Mouse (Mus musculus) lung, postnatal 4 days (tissue): ENCODE data around the gene Evi5.

ENCODE experiments used
- DNase-seq, 2 experiments: peaks; one replicate each; pipeline ENCODE4 v3.0.0; 2021

The Evi5 gene

DNA sequence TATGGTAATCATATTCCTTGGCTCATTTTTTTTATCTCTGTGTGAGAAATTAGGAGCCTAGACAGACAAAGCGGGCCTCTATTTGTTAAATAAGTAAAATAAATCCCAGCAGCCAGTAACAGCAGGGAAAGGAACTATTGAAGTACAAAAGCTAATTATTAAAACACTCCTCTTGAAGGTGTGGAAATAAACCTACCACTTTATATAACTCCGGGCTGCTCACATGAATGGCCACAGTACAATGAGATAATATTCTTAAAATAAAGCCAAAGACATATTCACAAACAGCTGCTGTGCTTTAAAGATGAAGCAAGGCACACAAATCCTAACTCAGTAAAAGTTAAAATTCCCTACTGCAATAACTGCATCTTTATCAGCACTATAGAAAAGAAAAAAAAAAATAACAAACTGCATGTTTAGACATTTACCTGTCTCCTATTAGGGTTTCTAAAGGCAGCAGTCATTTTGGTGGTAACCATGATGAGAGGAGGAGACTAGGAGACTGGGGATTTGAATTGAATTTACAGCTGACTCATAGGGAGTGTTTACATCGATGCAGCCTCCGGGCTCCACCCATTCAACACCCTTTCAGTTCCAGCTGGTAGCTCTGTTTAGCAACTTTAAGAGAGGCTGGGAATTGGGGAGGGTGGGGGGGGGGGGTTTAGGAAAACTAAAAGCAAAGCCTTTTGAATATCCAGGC is at the start of gene Evi5:
Gene Evi5 (minus strand): TSS at position 547 of the 700 bp plus-strand sequence.
- DNase-seq: no peak

DNA sequence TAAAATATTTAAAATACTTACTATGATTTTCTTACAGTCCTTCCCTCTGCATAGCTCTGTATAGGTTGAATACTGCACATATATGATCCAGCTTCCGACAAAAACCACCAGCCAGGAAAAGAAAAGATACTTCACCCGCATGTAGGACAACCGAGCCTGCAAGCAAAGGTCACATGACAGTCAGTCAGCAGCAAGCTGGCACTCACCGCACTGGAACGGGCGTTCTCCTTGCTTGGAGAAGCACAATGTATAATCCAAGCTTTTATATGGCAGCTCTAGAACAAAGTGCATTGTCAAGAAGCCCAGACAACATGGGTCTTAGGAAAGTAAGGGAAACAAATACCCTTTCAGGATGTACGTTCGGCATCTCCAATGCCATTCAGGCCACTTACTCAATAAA is 49.7 kb upstream of the Evi5 start:
- DNase-seq: no peak

DNA sequence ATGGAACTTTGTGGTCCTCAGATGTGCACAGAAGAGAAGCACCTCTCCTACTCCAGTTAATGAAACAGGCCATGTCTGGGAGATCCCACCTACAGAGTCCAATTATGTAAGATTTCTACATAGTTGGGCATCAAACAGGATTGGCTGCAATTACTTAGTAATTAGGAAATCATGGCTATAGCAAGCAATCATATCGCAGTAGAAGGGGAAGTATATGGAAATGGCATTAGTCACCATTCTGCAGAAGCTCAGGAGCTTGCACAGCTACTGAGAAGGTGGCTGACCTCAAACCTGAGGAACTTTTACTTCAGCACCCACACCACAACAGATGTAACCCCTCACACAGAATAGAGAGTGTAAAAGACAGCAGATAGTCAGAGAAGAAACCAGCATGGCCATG is 47.9 kb upstream of the Evi5 start:
- no peak for DNase-seq

DNA sequence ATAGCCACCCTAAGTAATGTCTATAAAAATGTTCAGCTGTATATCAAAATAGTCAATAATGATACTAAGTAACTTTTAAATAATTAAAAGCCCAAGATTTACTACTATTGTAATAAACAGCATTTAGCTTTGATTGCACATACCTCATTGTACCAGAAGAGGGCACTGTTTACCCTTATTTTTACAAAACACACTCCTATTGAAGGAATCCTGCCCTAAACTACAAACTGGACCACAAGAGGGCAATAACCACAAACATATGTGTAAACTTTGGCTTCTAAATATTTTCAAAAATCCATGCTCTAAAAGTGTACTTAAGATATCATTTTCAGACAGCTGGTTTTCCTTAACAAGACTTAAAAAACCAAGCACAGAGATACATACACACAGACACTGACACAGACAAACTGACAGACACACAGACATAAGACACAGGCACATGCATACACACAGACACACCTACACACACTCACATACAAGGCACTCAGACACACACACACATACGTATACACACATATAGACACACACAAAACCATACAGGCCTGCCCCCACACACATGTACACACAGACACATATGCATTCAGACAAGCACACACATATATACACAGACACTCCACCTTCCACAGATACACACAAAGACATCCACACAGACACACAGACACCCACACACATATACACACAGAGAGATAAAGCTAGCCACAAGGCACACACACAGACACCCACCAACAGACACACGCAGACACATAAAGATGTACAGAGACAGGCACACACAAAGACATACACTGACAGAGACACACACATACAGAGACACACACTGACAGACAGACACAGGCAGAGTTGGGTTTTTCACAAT is 46.7 kb upstream of the Evi5 start:
- DNase-seq: peak in 1 of 2 experiments; percentile 49

DNA sequence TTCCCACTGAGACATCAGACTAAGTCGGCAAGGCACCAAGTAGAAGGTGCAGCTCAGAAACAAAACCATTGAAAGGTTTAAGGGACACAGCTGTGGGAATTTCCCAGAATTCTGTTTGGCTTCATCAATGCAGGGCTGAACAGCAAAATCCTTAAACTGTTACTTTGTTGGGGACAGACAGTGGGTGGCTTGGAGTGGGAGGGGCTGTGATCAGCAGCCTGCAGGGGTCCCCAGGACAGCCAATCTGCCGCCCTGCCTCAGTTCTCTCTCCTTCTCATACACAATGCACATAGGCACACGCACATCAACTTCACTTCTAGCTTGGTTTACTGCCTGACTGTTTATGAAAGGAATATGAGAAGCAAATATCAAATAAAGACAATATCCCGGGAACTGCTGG is 40.4 kb upstream of the Evi5 start:
- no peak for DNase-seq

DNA sequence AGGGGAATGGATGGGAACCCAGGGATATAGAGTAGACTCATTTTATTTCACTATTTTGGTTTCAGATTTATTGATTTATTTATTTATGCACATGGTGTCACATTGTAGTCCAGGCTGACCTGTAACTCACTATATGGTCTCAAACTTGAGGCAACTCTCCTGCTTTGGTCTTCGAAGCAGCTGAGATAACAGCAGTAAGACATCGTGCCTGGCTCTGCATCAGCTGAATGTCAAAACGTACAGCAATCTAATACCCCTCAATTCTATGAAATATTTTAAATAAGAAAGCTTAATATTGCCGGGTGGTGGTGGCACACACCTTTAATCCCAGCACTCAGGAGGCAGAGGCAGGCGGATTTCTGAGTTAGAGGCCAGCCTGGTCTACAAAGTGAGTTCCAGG is 36.1 kb upstream of the Evi5 start:
- DNase-seq: no peak

DNA sequence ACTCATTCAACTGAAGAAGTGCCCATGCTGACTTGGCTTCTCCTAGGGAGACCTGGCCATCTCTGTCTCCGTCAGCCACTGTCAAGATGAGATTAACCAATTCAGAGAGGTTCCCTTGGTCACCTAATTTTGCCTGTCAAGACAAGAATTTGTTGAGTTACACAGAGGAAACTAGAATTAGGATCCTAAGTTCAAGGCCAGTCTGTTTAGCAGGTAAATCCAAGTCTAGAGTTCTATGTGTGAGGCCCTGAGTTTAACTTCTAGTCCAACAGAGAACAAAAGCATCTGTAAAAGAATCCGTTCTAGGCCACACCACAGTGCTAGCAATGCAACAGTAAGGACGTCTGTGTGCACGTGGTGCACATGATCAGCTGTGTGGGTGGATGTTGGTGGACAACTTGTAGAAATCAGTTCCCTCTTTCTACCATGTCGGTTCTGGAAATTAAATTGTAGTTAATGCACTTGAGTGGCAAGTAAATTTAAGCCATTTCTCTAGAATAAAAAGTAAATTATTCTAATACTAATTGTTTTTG is 35.2 kb upstream of the Evi5 start:
- DNase-seq: no peak

DNA sequence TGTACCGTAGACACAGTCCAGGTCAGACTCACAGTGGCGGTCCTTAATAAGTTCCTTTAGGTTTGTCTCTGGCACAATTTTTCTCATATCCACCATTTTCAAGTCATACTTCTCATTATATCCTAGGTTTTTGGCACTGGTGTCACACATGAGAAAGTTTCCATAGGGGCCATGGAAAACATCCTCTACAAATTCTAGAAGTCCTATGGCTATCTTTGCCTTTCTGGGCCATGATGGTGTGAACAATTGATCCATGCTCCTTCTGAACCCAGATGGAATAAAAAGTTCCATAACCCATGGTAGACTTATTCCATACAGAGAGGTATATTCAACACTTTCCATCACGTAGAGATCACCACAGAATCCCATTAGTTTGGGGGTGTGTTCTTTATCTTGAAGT is 34.8 kb upstream of the Evi5 start:
- no peak for DNase-seq

DNA sequence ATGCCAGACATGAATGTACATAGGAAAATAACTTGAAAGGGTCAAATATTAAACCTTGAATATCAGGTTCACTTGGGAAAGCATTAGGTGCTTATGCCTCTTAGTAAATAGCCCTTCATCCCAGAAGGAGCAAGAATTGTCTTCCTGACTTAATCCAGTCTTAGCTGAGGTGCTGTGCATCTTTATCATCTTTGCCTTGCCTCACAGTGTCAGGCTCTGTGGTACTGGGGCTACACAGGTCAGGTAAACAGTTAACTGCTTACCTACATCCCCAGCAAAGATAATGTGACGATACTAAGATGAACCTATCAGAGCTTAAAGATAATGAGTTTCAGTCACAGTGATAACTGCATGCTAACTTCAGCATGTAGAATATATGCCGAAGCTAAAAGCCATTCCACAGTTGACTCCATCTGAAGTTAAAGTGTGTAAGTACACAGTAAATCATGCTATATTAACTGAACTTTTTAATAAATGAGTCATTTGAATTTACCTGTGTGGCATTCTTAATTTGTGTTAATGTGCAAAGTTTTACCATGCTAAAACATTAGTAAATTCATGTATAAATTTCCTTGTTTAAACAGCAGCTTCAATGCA is 33.7 kb upstream of the Evi5 start:
- DNase-seq: no peak

DNA sequence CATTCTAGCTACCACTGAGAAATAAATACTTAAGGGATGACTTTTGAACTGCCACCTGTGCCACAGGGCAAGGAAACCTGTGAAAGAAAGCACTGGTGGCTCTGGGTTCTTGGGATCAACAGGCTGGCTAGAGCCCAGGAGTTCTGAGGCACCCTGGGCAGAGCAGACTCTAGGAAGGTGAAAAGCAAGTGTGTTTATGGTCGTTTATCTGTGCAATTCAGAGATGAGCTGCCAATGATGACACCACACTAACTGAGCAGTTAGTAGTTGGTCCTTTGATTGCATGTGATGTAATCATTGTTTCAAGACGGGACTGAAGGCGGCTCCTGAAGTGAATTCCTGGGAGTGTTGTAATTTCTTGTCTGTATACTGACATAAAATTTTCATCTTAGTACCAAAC is 29.4 kb upstream of the Evi5 start:
- no peak for DNase-seq

DNA sequence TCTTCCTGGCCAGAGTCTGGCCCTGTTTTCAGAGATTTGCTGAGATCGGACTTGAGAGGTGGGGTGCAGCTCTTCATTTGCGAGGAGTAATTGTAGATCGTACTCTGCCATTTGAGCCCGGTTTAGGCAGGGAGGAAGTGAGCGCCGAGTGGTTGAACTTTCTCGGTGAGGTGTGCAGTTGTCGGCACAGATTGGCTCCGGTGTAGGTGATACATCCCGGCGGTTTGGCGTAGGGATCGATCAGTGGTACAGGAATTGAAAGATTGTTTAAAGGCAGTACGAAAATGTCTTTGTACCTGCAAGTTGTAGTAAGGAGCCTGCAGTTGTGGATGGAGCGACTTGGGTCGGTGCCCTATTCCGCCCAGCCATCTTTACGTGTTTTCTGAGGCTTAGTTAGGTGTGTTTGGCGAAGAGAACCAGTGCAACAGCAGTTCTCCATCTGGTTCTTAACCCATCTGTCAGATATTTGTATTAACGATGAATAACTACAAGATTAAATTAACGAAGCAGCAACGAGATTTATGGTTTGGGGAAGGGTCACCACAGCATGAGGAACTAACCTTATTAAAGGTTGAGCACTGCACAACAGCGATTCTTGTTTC is 26.2 kb upstream of the Evi5 start:
- no peak for DNase-seq

DNA sequence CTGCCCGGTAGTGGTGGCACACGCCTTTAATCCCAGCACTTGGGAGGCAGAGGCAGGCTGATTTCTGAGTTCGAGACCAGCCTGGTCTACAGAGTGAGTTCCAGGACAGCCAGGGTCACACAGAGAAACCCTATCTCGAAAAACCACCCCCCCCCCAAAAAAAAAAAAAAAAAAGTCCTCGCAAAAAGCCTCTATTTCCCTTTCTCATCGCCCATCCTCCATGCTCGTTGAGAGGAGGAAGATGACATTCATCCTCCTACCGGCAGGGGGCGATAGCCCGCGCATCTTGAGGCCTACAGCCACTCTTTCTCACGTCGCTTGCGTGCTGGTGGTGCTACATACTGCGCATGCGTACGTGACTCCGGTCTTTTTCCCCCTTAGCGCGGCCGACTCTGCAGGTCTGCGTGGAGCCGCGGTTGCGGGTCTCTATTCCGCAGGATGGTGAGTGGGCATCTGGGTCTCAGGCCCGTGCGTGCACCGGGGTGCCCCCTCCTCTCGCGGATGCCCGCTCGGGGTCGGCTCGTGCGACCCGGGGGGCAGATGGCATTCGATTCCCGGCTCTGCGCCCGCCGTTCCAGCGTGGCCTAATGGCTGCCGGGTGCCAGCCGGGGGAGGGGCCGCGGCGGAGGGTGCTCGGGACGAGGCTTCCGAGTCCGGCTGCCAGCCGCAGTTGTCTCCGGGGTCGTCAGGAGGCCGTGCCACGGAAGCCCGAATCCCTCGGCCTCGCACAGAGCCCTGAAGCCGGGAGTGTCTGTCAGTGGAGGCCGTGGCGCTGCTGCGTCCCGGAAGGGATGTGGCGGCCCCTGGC is 25.5 kb upstream of the Evi5 start, which contains the start of gene Rpl5:
Gene Rpl5 (plus strand): TSS at position 297 of the 808 bp plus-strand sequence.
- peak; percentile 95 to 96 for DNase-seq

DNA sequence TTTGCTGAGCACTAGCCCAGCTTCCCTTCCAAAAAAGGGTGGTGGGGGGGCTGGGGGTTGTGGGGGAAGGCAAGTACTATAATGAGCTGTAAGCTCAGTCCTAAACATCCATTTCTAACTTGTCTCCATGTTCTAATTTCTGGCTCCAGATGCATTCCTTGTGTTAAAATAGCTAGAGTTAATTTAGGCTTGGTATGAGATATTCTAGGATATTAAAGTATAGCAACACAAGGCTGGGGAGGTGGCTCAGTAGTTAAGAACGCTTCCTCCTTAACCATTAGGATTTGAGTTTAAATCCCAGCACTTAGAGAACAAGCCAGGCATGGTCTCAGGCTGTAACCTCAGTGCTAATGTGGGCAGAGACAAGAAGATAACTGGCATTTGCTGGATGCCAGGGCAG is 21.4 kb upstream of the Evi5 start:
- DNase-seq: no peak

DNA sequence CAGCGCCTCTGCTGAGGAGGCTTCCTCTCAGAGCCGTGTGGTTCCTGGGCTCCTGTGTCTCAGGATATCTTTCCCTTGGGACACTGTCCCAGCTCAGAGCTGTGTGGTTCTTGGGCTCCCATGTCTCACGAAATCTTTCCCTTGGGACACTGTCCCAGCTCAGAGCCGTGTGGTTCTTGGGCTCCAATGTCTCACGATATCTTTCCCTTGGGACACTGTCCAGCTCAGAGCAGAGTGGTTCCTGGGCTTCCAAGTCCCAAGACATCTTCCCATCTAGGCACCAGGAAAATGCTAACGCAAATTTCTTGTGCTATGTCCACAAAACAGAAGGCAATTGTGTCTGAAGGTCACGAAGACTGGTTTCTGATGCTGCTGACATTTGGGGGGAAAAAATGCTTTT is 19.8 kb upstream of the Evi5 start:
- no peak for DNase-seq

DNA sequence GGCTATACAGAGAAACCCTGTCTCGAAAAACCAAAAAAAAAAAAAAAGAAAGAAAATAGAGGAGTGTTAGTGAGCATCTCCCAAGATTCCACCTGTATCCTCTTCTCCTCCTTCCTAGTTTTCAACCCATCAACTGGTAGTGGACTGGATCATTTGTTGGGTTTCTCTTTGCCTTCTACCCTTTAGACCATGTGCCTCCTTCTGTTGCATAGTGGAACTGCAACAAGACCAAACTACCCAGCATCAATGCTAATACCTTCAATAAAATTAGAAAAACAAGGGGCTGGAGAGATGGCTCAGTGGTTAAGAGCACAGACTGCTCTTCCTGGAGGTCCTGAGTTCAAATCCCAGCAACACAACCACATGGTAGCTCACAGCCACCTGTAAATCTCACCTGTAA is 16.6 kb upstream of the Evi5 start:
- peak in 1 of 2 experiments; percentile 44 for DNase-seq

DNA sequence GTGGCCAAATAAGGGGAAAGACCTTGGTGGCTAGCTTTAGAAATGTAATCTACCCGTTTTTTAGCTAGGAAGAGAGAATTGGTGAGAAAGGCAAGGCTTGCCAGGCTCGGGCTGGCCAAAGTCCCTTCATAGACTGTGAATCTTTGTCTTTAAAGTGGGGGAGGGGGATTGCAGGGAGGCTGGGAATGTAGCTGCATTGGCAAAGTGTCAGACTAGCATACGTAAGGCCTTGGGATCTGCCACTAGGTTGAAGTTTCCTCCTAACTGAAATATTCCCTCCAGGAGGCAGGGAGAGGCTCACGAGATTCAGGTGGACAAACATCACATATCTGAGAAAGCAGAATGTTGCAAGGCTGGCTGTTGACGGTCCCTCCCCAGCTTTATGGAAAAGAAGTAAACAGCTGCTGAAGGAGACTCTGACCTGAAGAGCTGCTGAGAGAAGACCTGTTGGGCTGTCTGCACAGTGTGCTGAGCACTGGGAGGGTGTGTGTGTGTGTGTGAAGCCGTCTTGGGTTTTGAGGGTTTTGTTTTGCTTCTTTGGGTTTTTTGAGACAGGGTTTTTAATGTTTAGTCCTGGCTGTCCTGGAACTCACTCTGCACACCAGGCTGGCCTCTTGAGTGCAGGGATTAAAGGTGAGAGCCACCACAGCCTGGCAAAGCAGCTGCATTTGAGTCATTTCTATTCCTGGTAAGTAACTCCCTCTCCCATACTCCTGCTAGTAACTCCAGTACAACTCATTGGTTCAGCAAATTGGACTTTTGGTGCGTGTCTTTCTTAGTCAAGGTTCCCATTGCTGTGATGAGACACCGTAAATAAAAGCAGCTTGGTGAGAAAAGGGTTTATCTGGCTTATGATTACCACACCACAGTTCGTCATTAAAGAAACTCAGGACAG is 15.3 kb upstream of the Evi5 start:
- DNase-seq: no peak

DNA sequence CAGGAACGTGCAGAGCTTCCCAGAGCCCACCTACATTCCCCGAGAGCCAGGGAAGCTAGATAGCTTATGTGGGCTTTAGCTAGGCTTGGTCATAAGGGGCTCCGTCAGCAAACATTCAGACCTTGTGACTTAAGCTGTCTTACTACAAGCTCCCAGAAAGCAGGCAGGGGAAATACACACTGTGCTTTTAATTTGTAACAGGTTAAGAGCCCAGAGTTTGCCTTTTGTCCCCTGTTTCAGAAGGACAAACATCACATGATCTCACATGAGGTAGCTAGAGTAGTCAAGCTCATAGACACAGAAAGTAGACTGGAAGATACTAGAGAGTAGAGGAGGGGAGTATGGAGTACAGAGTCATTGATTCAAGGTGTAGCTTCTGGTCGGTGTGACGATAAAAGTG is 5.8 kb upstream of the Evi5 start:
- DNase-seq: no peak

DNA sequence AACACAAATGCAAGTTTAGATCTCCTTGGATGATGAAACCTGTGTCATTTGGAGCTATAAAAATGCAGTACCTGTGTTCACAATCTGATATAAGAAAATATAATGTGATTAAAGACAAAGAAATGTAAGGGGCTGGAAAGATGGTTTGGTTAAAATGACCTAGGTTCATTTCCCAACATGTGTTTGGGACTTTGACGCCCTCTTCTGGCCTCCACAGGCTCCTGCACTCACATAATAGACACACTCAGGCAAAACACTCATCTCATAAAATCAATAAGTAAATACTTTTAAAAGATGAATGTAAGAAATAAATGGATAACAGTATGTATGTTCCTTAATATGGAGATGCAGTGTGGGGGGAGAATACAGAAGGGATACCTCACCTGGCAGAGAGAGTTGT is 2.1 kb upstream of the Evi5 start:
- DNase-seq: no peak

DNA sequence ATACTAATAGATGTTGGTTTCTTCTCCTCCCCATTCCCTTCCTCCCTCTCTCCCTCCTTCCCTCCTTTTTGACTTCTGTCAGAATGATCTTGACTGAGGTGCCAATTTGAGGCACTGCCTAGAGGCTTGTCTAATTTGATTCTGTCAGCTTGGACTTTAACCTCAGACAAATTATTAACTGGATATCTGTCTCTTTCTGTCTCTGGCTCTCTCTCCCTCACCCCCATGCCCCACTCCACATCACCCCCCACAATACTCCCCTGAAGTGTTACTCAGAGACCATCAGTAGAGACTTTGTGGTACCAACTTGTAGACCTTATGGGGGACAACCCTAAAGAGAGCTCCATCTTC is 329 bp upstream of the Evi5 start:
- DNase-seq: no peak

DNA sequence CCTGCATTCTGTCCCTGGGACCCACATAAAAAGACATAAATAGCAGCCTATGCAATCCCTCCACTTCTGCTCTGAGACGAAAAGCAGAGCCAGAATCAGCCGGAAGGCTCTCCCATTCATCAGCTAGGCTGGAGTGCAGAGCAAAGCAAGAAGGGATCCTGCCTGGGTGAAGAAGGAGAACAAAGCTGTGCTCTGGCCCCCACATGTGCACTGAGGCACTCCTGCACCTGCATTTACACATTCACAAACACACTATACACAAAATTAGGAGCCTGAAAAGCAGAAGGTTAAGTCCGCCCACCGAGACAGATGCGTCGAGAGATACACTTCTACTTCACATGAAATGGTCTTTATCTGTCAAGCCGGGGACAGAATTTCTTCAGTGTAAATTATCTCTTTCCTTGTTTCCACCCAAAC is 1.0 kb downstream of the Evi5 start:
- DNase-seq: no peak

DNA sequence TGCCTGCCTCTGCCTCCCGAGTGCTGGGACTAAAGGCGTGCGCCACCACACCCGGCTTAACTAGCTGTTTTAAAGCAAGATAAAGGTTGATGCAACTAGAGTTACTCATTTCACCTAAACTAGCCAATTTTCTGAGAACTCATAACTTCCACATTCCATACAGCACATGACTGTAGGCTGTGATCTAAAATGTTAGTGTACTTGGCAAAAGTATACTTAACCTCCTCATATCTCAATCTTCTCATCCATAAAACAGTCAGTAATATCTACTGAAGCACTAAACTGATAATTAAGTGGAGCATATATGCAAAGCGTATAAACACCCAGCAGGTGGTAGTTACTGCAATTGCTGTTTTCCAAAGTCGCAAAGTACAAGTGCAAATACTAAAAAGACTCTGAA is 1.6 kb downstream of the Evi5 start:
- no peak for DNase-seq
